Mouse (Mus musculus) stomach, embryonic 14.5 days (tissue): ENCODE results near the gene Xlr3b. TPM values are rescaled to one million over a fixed set of nuclear protein-coding genes. Genes with fewer than 3 reads are reported as not detected.
"Not testable (repeated sequence)": the region's sequence is repeated elsewhere in the genome, so short reads cannot be mapped to it uniquely, and the experiment has no call there.

Experiments
- ATAC-seq: fragments of 200-750 bp; cut with Nextera tagmentation; 2 replicates; pipeline ENCODE4 v1.8.0; 2017; ENCODE audit warnings: low read depth, moderate TSS enrichment; ENCODE audit not compliant: insufficient number of reproducible peaks, insufficient read depth, low FRiP score
- H3K27ac ChIP-seq: fragments of 300-500 bp; sonication (generic); 2 replicates; pipeline ENCODE4 v1.5.1; 2014; ENCODE audit warnings: mild to moderate bottlenecking, low read length, moderate library complexity, mixed read lengths
- H3K27me3 ChIP-seq: fragments of 300-500 bp; sonication (generic); 2 replicates; pipeline ENCODE4 v1.6.1; 2014; ENCODE audit warnings: low read length, control low read depth, mixed read lengths; ENCODE audit not compliant: control insufficient read depth, insufficient read depth
- H3K36me3 ChIP-seq: fragments of 300-500 bp; sonication (generic); 2 replicates; pipeline ENCODE4 v1.6.1; 2014; ENCODE audit warnings: mild to moderate bottlenecking, control low read depth, low read length, moderate library complexity, mixed read lengths; ENCODE audit not compliant: control insufficient read depth, insufficient read depth
- H3K4me1 ChIP-seq: fragments of 300-500 bp; sonication (generic); 2 replicates; pipeline ENCODE4 v1.6.1; 2014; ENCODE audit warnings: low read length, control low read depth, mixed read lengths; ENCODE audit not compliant: control insufficient read depth, insufficient read depth
- H3K4me2 ChIP-seq: fragments of 300-500 bp; sonication (generic); replicated peaks from 2 replicates; pipeline ENCODE4 v1.6.1; 2014; ENCODE audit warnings: low read depth, low read length, control low read depth
- H3K4me3 ChIP-seq: fragments of 300-500 bp; sonication (generic); 2 replicates; pipeline ENCODE4 v1.5.1; 2014; ENCODE audit warnings: low read depth, low read length, control low read depth
- H3K9ac ChIP-seq: fragments of 300-500 bp; sonication (generic); replicated peaks from 2 replicates; pipeline ENCODE4 v1.6.1; 2014; ENCODE audit warnings: low read depth, mild to moderate bottlenecking, control low read depth, low read length, moderate library complexity, mixed read lengths
- H3K9me3 ChIP-seq: fragments of 300-500 bp; sonication (generic); 2 replicates; pipeline ENCODE4 v1.6.1; 2016; ENCODE audit warnings: low read depth, low read length, control low read depth; ENCODE audit not compliant: control insufficient read depth
- WGBS: fragments of 180-500 bp; shearing (Covaris S2); extraction: QIAGEN DNeasy Blood & Tissue Kit; methylation state at CpG from one replicate; pipeline ENCODE4 v1.1.7; 2014; 5-methylcytosine and 5-hydroxymethylcytosine counted together
- polyA plus RNA-seq: library from polyadenylated mRNA; unstranded; fragments of >200 nt; fragmentation: Nextera tagmentation; extraction: Ambion mirVana; gene quantifications from 2 replicates; pipeline ENCODE4 v1.2.1, GENCODE M21; 2014

The Xlr3b gene
- polyA plus RNA-seq: 5.5 and 11.3 TPM in 2 replicates

GRCm38 (mm10) chrX:73191934-73192333 is at the start of gene Xlr3b:
Gene Xlr3b, plus strand, starts transcription at chrX:73192207.
- WGBS: 76% methylated on average over 12 of the region's 12 CpGs
- ATAC-seq: not testable (repeated sequence)

GRCm38 (mm10) chrX:73143218-73143618 is 48.8 kb upstream of the Xlr3b start:
- not testable (repeated sequence) for H3K4me1 ChIP-seq, H3K4me2 ChIP-seq, H3K4me3 ChIP-seq, ATAC-seq, H3K9ac ChIP-seq, H3K9me3 ChIP-seq, H3K27me3 ChIP-seq, H3K36me3 ChIP-seq, H3K27ac ChIP-seq
- WGBS: no CpG with 5 or more reads among the region's 7 CpGs

More at GRCm38 (mm10) chrX:73191934-73192333, at the start of gene Xlr3b:
- not testable (repeated sequence) for H3K4me2 ChIP-seq, H3K36me3 ChIP-seq, H3K4me1 ChIP-seq, H3K27me3 ChIP-seq, H3K9ac ChIP-seq, H3K4me3 ChIP-seq, H3K9me3 ChIP-seq, H3K27ac ChIP-seq

GRCm38 (mm10) chrX:73148496-73148895 is 43.5 kb upstream of the Xlr3b start, which contains the start of gene Xlr5b:
Gene Xlr5b, plus strand, starts transcription at chrX:73148796.
- WGBS: no CpG with 5 or more reads among the region's 20 CpGs
- not testable (repeated sequence) for H3K9me3 ChIP-seq, H3K27ac ChIP-seq, H3K27me3 ChIP-seq, H3K4me2 ChIP-seq, H3K4me1 ChIP-seq, H3K36me3 ChIP-seq, H3K9ac ChIP-seq, H3K4me3 ChIP-seq, ATAC-seq

GRCm38 (mm10) chrX:73149350-73149749 is 42.7 kb upstream of the Xlr3b start, which contains the start of gene DXBay18:
Gene DXBay18, minus strand, starts transcription at chrX:73149450.
- not testable (repeated sequence) for H3K27me3 ChIP-seq, H3K4me3 ChIP-seq, H3K4me1 ChIP-seq, H3K4me2 ChIP-seq, ATAC-seq, H3K9me3 ChIP-seq, H3K9ac ChIP-seq, H3K27ac ChIP-seq, H3K36me3 ChIP-seq
- no CpG with 5 or more reads among the region's 7 CpGs for WGBS

- H3K9me3 ChIP-seq, H3K27me3 ChIP-seq, H3K4me2 ChIP-seq, ATAC-seq, H3K4me1 ChIP-seq, H3K36me3 ChIP-seq, H3K4me3 ChIP-seq, H3K9ac ChIP-seq, H3K27ac ChIP-seq: not testable (repeated sequence)
- WGBS: 84% methylated on average over 4 of the region's 15 CpGs
Measured at GRCm38 (mm10) chrX:73176889-73177288, 15.1 kb upstream of the Xlr3b start, which contains the start of gene Spin2d. Gene Spin2d, minus strand, starts transcription at chrX:73176989.

GRCm38 (mm10) chrX:73213819-73214564 is 22.0 kb downstream of the Xlr3b start, which contains the start of gene Xlr4b:
Gene Xlr4b, plus strand, starts transcription at chrX:73214333.
- ATAC-seq, H3K4me2 ChIP-seq, H3K4me3 ChIP-seq, H3K27ac ChIP-seq, H3K4me1 ChIP-seq, H3K27me3 ChIP-seq, H3K9ac ChIP-seq, H3K9me3 ChIP-seq, H3K36me3 ChIP-seq: not testable (repeated sequence)
- 68% methylated on average over 11 of the region's 19 CpGs for WGBS

- Histone ChIP-seq H3K9me3 (no peaks in the 10 kb centered on the region), H3K4me2 (no peak overlapping the region), H3K27me3 (no peaks in the 10 kb centered on the region), H3K4me3 (no peak overlapping the region), H3K9ac (no peak overlapping the region), H3K36me3 (no peaks in the 10 kb centered on the region), H3K27ac (no peak overlapping the region), H3K4me1 (no peaks in the 10 kb centered on the region)
- ATAC-seq: no peak
- 56% methylated on average over 1 of the region's 1 CpGs for WGBS
Measured at GRCm38 (mm10) chrX:73225365-73225764, 33.4 kb downstream of the Xlr3b start.

GRCm38 (mm10) chrX:73227914-73228605 is 36.1 kb downstream of the Xlr3b start, which contains the start of gene F8a:
Gene F8a, plus strand, starts transcription at chrX:73228291.
- H3K9me3 ChIP-seq: no peaks in the 10 kb centered on the region
- no peaks in the 10 kb centered on the region for H3K36me3 ChIP-seq
- peak within 1 kb of the TSS; percentile 82 for H3K27ac ChIP-seq
- no peaks in the 10 kb centered on the region for H3K27me3 ChIP-seq
- 18% methylated on average over 39 of the region's 39 CpGs for WGBS
- peak within 1 kb of the TSS; percentile 50 for H3K4me3 ChIP-seq
- no peaks in the 10 kb centered on the region for H3K4me1 ChIP-seq
- peak; percentile 96 for ATAC-seq
- H3K9ac ChIP-seq: peak within 1 kb of the TSS; percentile 45
- peak within 1 kb of the TSS; percentile 67 for H3K4me2 ChIP-seq
